Mouse (Mus musculus): ENCODE measurements around the gene 1500011B03Rik. TPM values are rescaled to one million over a fixed set of nuclear protein-coding genes. Genes with fewer than 3 reads are reported as not detected.

The 1500011B03Rik gene
- polyA plus RNA-seq (2012; rRNA removed) = 17.4 and 19.0 TPM in 2 replicates

GRCm38 (mm10) chr5:114822796-114823688 is at the start of gene 1500011B03Rik:
Gene 1500011B03Rik, minus strand, starts transcription at chr5:114823468.

GRCm38 (mm10) chr5:114858582-114858981 is 35.3 kb upstream of the 1500011B03Rik start, which contains the start of gene Gm9936:
Gene Gm9936, minus strand, starts transcription at chr5:114858682.

GRCm38 (mm10) chr5:114853364-114853763 is 30.1 kb upstream of the 1500011B03Rik start, which contains the start of gene 4930519G04Rik:
Gene 4930519G04Rik, plus strand, starts transcription at chr5:114853664.

GRCm38 (mm10) chr5:114775056-114775979 is 48.0 kb downstream of the 1500011B03Rik start, which contains the start of gene Git2:
Gene Git2, minus strand, starts transcription at chr5:114775517.

GRCm38 (mm10) chr5:114774403-114775051 is 48.7 kb downstream of the 1500011B03Rik start, which contains the start of gene Ankrd13a:
Gene Ankrd13a, plus strand, starts transcription at chr5:114774677.

Other genes starting within 250 kb of the 1500011B03Rik start
- gene Trpv4, start 165.0 kb downstream of the 1500011B03Rik start, polyA plus RNA-seq (2012; rRNA removed) = 0.18 and 0.24 TPM in 2 replicates
- gene Gltp, start 132.5 kb downstream of the 1500011B03Rik start, polyA plus RNA-seq (2012; rRNA removed) = 16.3 and 20.1 TPM in 2 replicates
- 7.0 and 7.9 TPM in 2 replicates for gene Tchp, start 115.7 kb downstream of the 1500011B03Rik start, polyA plus RNA-seq (2012; rRNA removed)
- 36.2 and 42.6 TPM in 2 replicates for gene Ankrd13a, start 48.8 kb downstream of the 1500011B03Rik start, polyA plus RNA-seq (2012; rRNA removed)
- gene Git2, start 48.0 kb downstream of the 1500011B03Rik start, polyA plus RNA-seq (2012; rRNA removed) = 12.2 and 14.8 TPM in 2 replicates
- not detected in 2 replicates for gene 4930519G04Rik, start 30.2 kb upstream of the 1500011B03Rik start, polyA plus RNA-seq (2012; rRNA removed)
- not detected in 2 replicates for gene Gm9936, start 35.2 kb upstream of the 1500011B03Rik start, polyA plus RNA-seq (2012; rRNA removed)
- 1.9 and 3.1 TPM in 2 replicates for gene Oasl2, start 73.5 kb upstream of the 1500011B03Rik start, polyA plus RNA-seq (2012; rRNA removed)
- 0.70 TPM in 2 replicates for gene Oasl1, start 99.8 kb upstream of the 1500011B03Rik start, polyA plus RNA-seq (2012; rRNA removed)
- gene 2210016L21Rik, start 118.7 kb upstream of the 1500011B03Rik start, polyA plus RNA-seq (2012; rRNA removed) = 7.5 and 8.0 TPM in 2 replicates
- gene Hnf1a, start 147.6 kb upstream of the 1500011B03Rik start, polyA plus RNA-seq (2012; rRNA removed) = 0.89 and 1.2 TPM in 2 replicates
- gene Sppl3, start 187.7 kb upstream of the 1500011B03Rik start, polyA plus RNA-seq (2012; rRNA removed) = 14.6 and 17.8 TPM in 2 replicates